Mouse (Mus musculus) lung, adult 2 months (tissue): Measurements from ENCODE around the gene Pqlc2. TPM values are rescaled to one million over a fixed set of nuclear protein-coding genes. Genes with fewer than 3 reads are reported as not detected.
A peak's percentile ranks its signal among the peaks of the same experiment; 100 is the strongest.

ENCODE experiments used
- DNase-seq: peaks from one replicate; pipeline ENCODE4 v3.0.0; 2022
- H3K4me1 ChIP-seq: fragments of 200-500 bp; 2 replicates; pipeline ENCODE4 v1.6.1; 2011; ENCODE audit warnings: low read length; ENCODE audit not compliant: control insufficient read depth, insufficient read depth
- H3K4me3 ChIP-seq: fragments of 200-500 bp; replicated peaks from 2 replicates; pipeline ENCODE3; 2011; ENCODE audit warnings: low read depth, mild to moderate bottlenecking, control low read depth, low read length; ENCODE audit errors: extremely low read depth
- CTCF ChIP-seq: fragments of 200-500 bp; IDR thresholded peaks from 2 replicates; pipeline ENCODE4 v1.5.1; 2011; ENCODE audit warnings: mild to moderate bottlenecking, low read length, control low read depth; ENCODE audit not compliant: insufficient read depth
- POLR2A ChIP-seq: fragments of 200-500 bp; IDR thresholded peaks from 2 replicates; pipeline ENCODE4 v1.6.1; 2011; ENCODE audit warnings: low read depth, mild to moderate bottlenecking, control low read depth, low read length, borderline replicate concordance; ENCODE audit errors: extremely low read depth
- WGBS: fragments of 180-500 bp; shearing (Covaris S2); methylation state at CpG from one replicate; pipeline ENCODE4 v1.1.7; 2018; 5-methylcytosine and 5-hydroxymethylcytosine counted together
- polyA plus RNA-seq: library from polyadenylated mRNA; depleted of rRNA; stranded (reverse); fragments of >200 nt; gene quantifications from 2 replicates; pipeline ENCODE4 v1.2.3, GENCODE M21; 2012

The Pqlc2 gene
- polyA plus RNA-seq, 1 experiment: 34.0 TPM

DNA sequence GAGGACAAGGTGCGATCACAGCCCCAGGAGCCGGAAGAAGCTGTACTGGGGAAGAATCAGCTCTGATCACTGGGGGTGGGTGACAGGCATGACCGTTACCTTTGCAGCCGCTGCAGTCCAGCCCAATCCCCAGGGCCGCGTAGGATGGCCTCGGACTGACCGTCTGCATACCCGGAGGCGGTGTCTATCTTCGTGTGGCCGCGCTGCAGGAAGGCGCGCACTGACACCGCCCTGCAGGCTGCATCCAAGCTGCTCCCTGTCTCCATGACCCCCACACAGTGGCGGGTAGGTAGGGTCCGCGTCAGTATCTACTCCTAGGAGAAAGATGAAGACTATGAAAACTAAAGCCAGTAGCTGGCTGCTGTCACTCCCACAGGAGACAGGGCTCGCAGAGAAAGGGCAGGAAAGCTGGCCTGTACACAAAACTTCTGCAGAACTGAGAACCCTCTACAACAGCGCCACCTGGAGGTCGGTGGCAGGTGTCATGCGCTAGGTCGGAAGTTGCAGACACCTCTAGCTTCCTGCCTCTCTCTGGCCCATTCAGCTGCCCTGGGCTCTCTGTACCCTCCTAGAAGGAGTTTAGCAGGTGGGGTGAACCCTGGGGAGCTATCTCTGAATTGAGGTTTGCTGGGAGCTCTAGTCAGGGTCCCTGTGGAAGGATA, 26.4 kb upstream of the Pqlc2 start:
- TF ChIP-seq POLR2A (no peak), CTCF (peak; percentile 86)
- peak overlapping the region; percentile 3 for H3K4me3 ChIP-seq
- no peaks in the 10 kb centered on the region for H3K4me1 ChIP-seq
- DNase-seq: peak; percentile 78
- 20% methylated on average over 24 of the region's 24 CpGs for WGBS

DNA sequence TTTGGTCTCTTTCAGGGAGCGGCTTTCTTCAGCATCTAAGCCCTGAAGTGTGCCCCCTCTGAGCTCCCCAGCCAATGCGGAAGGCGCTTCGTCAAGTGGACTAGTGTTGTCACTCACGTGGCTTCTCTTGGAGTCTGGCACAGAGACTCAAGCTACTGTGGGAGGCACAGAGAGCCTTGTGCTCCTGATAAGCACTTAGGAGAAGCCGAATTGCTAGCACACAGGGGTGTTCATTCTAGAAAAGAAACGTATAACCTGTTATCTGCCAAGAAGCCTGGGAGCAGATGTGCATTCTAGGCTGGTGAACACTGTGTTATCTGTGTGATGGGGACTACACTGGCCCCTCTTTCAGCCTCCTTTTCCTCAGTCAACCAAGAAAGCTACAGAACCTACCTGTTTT, 25.0 kb upstream of the Pqlc2 start:
- no peak for DNase-seq
- 36% methylated on average over 7 of the region's 7 CpGs for WGBS

DNA sequence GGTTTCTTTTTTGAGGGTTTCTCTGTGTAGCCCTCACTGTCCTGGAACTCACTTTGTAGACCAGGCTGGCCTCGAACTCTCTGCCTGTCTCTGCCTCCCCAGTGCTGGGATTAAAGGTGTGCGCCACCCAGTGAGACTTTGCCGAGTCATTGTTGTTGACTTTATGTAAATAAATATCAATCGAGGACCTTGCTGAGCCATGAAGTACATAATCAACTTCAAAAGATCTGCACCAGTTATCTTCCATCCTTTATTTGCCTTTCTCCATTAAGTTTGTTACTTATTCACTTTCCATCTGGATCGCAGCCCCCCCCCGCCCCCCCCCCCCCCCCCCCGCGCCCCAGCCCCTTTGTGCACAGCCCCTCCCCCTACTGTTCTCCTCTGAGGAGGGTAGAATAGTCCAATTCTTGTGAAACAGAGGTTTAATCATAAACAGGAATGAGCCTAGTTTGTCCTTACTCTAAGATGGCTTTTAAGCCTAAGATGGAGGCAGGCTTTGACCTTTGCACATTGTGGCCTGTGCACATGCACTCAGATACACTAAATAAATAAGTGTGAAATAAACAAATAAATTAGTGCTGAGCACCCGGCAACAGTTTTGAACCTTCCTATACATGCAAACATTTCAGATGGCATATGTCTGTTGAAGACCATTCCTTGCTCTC, 24.3 kb upstream of the Pqlc2 start:
- WGBS: 38% methylated on average over 9 of the region's 9 CpGs
- Histone ChIP-seq H3K4me1 (no peaks in the 10 kb centered on the region), H3K4me3 (no peak overlapping the region)
- DNase-seq: no peak
- TF ChIP-seq CTCF (no peak), POLR2A (no peak)

More for the DNA sequence above, 25.0 kb upstream of the Pqlc2 start:
- no peaks in the 10 kb centered on the region for H3K4me1 ChIP-seq
- TF ChIP-seq POLR2A (no peak), CTCF (no peak)
- H3K4me3 ChIP-seq: no peak overlapping the region

DNA sequence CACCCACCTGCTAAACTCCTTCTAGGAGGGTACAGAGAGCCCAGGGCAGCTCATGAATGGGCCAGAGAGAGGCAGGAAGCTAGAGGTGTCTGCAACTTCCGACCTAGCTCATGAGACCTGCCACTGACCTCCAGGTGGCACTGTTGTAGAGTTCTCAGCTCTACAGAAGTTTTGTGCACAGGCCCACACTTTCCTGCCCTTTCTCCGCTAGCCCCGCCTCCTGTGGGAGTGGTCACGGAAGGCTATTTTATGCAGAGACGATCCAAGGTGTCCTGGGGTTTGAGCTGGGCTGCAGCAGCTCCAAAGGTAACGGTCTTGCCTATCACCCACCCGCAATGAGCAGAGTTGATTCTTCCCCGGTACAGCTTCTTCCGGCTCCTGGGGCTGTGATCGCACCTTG, 20.1 kb upstream of the Pqlc2 start:
- 6% methylated on average over 10 of the region's 10 CpGs for WGBS
- H3K4me3 ChIP-seq: peak overlapping the region; percentile 23
- peak; percentile 72 for TF ChIP-seq CTCF
- peak; percentile 36; the same call in 1 of the 2 replicates for TF ChIP-seq POLR2A
- DNase-seq: peak; percentile 65
- no peaks in the 10 kb centered on the region for H3K4me1 ChIP-seq

DNA sequence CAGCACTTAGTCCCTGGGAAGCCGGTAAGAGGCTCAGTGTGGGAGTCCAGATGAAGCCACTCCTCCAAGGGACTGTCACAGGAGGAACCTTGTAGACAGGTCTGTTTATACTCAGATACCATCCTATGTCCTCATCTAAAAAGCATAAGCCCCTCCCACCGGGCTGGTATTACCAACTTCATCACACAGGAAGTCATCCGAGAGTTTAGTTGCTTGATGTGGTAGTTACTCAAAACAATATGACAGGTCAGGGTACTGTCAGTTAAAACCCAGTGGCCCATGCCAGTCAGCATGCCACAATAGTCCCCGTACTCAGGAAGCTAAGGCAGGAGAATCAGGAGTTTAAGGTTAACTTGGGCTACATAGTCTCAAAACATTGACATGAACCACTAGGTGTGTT, 9.2 kb upstream of the Pqlc2 start:
- Histone ChIP-seq H3K4me3 (no peak overlapping the region), H3K4me1 (no peaks in the 10 kb centered on the region)
- TF ChIP-seq CTCF: no peak
- TF ChIP-seq POLR2A: no peak
- DNase-seq: no peak
- 82% methylated on average over 4 of the region's 4 CpGs for WGBS

DNA sequence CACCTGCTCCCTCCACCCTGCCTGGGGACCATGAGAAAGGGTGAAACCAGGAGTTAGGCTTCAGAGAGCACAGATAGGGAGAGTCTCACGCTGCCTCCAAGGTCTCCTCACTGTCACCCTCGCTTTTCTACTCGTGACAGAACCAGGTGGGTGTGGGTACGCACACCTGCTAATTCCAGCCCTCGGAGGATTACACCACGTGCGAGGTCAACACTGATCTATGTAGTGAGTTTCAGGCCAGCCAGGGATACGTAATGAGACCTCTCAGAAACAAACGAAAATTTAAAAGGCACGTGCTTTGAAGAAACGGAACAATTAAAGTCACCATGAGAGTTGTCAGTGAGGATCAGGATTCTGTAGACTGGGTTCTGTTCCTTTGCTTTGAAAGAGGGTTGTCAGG, 7.9 kb upstream of the Pqlc2 start:
- no peak for TF ChIP-seq CTCF
- no peak for DNase-seq
- 91% methylated on average over 11 of the region's 11 CpGs for WGBS
- Histone ChIP-seq H3K4me1 (no peaks in the 10 kb centered on the region), H3K4me3 (no peak overlapping the region)

DNA sequence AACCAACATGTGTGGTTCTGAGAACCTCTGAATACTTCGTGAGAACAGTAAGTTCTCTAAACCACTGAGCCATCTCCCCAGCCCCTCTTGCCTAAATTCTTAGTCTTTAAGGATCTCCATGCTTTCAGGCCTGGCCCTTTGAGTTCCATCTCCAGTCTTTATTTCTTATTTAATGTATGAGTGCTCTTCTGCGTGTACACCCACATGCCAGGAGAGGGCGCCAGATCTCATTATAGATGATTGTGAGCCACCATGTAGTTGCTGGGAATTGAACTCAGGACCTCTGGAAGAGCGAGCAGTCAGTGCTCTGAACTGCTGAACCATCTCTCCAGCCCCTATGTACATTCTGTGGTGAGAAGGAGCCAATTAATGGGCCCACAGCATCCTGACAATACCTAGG, 2.1 kb upstream of the Pqlc2 start:
- H3K4me3 ChIP-seq: no peak overlapping the region
- WGBS: 65% methylated on average over 4 of the region's 4 CpGs
- TF ChIP-seq POLR2A (no peak), CTCF (peak; percentile 34; the same call in 1 of the 2 replicates)
- DNase-seq: no peak
- H3K4me1 ChIP-seq: peaks cover 9% of the 10 kb centered on the region

DNA sequence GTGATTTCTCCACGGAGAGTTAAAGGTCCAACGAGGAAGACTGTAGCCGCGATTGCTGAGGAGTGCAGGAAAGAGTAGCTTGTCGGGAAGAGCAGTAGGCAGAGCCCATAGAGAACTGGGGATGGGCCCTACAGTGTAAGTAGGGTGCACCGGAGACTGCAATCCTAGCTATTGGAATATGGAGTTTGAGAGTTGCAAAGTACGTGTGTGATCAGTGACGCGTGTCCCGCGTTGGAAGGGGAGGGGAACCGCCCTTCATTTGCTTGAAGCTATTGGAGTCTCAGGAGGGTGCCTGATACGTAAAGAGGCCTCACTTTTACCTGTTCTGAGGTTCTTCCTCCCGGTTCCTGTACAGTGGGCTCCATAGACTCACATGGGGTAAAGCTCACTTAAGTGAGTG, 1.2 kb upstream of the Pqlc2 start:
- WGBS: 29% methylated on average over 14 of the region's 14 CpGs
- TF ChIP-seq POLR2A: no peak
- no peak for TF ChIP-seq CTCF
- peaks cover 9% of the 10 kb centered on the region for H3K4me1 ChIP-seq
- H3K4me3 ChIP-seq: peak overlapping the region; percentile 89
- no peak for DNase-seq

DNA sequence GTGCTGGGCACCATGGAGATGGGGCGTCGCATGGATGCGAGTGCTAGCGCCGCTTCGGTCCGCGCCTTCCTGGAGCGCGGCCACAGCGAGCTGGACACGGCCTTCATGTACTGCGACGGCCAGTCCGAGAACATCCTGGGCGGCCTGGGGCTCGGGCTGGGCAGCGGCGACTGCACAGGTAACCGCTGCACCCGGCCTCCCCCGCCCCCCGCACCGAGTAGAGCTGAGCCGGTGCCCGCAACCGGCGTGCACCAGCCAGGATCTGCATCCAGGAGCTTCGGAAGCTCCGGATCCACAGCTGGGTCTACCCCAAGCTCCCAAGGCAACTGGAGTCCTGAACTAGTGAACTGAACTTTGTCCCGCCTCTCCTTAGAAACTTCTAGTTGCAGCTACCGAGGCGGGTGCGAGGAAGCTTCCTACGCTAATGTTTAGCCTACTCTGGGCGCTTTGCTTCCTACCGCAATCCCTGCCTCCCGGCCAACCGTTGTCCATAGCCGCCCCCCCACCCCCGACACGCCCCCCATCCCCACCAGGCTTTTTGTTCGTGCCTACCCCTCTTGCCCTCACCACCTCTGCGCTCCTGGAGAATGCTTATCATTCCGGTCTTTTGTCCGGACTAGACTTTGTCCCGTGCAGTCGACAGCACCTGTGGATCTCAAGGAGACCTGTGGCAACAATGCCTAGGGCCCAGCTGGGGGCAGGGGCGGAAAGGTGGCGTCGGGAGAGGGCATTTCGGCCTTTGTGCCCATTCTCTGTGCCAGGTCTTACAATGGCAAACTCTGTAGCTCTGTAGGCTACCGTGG, 592 bp upstream of the Pqlc2 start:
- WGBS: under 1% methylated on average over 53 of the region's 53 CpGs
- Histone ChIP-seq H3K4me3 (peak overlapping the region; percentile 89), H3K4me1 (peaks cover 9% of the 10 kb centered on the region)
- DNase-seq: no peak
- TF ChIP-seq POLR2A: no peak
- no peak for TF ChIP-seq CTCF

DNA sequence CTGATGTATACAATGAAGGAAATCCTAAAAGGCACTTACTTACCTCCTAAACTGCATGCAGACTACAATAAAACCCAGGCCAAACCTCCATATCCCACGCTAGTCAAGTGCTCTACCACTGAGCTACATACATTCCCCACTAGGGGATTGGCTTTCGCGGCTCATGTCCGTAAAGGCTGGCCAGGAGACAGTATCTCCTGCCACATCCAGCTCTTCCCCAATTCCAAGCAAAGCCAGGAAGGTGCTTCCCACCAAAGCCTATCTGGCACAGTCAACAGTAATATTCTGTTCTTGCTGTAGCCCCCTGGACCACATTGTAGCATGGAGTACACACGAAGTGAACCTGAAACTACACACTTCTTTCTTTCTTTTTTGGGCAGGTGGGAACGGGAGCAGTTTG, 857 bp downstream of the Pqlc2 start:
- 41% methylated on average over 6 of the region's 6 CpGs for WGBS
- Histone ChIP-seq H3K4me3 (peak overlapping the region; percentile 89), H3K4me1 (peaks cover 9% of the 10 kb centered on the region)
- TF ChIP-seq CTCF (no peak), POLR2A (no peak)
- no peak for DNase-seq
